Mouse (Mus musculus): Measurements from ENCODE around the gene Gm17067. TPM values are rescaled to one million over a fixed set of nuclear protein-coding genes. Genes with fewer than 3 reads are reported as not detected.
"Not testable (repeated sequence)": the region's sequence is repeated elsewhere in the genome, so short reads cannot be mapped to it uniquely, and the experiment has no call there.

Gm17067 gene
- under 1 TPM; 0.11 to 0.48 TPM for total RNA-seq (2021)
- long read RNA-seq, experiment 1: 0 reads
- long read RNA-seq, experiment 2: 0 reads

DNA sequence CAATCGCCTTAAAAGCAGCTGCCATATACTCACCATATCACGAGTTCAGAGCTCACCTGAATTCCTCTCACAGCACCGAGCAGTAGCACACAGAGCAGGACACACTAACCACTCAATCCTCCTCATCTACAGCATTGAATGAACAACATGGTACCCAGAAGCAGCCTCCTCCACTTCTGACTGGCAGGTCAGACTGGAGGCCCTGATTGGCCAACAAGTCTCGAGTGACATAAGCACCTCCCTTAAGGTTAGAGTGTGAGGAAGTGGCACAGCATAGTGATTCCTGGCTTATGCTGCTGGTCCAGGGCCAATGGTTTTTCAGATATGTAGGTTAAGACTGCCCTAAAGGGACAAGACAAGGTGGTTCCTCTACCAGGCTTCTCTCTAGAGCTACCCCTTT is at the start of gene Gm17067:
TSS of gene Gm17067 (minus strand) at position 101 of the 400 bp plus-strand sequence.
- DNase-seq (ENCODE audit: low spot score in 2 of 2): not testable (repeated sequence)

DNA sequence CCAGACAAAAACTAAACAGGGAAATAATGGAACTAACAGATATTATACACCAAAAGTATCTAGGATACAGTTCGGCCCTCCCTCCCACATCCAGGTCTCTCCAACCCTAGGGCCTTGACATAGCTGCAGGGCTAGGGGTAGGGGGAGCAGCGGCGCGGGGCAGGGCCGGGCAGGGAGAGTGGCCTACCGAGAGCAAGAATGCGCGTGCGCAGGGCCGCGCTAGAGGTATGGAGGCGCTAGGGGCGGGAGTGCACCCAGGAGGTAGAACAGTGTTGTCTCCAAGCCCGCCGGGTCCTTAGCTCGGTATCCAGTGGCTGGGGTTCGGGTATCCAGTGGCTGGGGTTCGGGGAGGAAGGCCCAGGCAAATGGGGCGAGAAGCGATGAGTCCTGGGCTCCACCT is 23.0 kb upstream of the Gm17067 start:
- DNase-seq (ENCODE audit: low spot score in 2 of 2): no peak

DNA sequence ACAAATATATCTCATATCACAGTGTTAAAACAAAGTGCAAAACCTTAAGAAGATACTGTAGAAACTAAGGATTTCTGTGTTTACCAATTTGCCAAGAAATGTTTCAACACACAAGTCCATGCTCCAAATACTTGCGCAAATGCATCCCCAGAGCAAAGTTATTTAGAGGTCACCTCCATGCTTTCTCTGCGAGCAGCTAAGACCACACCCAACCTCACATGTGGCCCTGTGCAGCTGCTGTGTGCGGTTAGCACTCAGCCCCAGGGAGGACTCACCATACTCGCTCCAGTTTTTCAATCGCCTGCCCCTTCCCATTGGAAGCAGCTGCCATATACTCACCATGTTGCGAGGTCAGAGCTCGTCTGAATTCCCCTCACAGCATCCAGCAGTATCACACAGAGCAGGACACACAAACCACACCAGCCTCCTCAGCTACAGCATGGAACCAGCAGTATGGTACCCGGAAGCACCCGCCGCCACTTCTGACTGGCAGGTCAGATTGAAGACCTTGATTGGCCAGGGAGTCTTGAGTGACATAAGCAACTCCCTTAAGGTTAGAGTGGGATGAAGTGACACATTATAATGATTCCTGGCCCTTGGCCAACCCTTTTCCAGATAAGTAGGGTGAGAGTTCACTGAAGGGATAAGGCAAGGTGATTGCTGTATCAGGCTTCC is 11.9 kb upstream of the Gm17067 start:
- no peak for DNase-seq (ENCODE audit: low spot score in 2 of 2)

DNA sequence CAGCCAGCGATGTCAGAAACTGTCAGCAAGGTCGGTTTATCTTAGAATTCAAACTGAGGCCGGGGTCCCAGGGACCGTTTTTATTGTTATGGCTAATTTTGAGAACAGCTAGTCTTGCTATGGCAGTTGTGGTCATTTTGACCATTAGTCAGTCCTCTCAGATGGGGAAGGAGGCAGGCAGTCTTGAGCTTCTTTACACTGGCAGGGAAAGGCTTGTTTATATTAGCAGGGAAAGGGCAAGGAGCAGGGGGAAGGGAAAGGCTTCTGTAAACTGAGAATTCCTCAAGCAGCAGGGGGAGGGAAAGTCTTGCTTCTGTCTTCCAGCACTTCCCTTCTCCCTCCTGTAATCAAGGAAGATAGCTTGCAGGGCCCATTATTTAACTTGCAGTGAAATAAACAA is 33.6 kb downstream of the Gm17067 start:
- peak in 1 of 2 experiments; percentile 2 for DNase-seq (ENCODE audit: low spot score in 2 of 2)

DNA sequence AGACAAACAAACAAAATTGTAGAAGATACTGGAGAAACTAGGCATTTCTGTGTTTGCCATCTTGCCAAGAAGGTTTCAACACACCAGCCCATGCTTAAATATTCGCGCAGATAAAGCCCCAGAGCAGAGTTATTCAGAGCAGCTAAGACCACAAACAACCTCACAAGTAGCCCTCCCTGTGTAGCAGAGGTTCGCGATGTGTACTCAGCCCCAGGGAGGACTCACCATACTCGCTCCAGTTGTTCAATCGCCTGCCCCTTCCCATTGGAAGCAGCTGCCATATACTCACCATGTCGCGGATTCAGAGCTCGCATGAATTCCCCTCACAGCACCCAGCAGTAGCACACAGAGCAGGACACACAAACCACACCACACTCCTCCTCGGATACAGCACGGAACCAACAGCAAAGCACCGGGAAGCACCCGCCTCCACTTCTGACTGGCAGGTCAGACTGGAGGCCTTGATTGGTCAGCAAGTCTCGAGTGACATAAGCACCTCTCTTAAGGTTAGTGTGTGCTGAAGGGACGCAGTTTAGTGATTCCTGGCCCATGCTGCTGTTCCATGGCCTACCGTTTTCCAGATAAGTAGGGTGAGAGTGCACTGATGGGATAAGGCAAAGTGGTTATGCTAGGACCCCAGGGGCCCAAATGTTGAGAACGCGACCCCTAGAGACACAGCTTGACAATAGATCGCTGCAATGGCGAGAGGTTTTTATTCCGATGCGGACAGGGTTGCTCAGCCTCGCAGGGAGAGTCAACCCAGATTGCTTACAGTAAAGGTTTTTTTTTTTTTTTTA is 34.3 kb downstream of the Gm17067 start, which contains the start of gene Zfp975:
TSS of gene Zfp975 (minus strand) at position 381 of the 797 bp plus-strand sequence.
- DNase-seq (ENCODE audit: low spot score in 2 of 2): peak; percentile 56 to 69

DNA sequence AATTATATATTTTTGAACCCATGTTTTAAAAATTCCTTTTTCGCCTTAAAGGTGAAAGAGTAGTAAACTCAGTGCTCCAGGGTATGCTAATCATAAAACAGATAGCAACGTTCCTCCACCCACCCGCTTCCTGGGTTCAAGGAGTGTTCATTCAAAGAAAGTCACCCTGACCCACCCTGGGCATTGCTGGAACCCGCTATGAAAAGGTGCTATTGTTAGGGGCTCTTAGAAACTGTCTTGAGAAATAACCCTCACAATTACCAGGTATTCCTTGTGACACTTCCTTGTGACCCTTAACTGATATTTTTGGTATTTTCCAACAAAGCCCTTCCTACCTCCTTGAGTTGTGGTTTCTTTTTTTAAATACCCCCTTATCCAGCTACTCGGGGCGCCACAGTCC is 46.7 kb downstream of the Gm17067 start:
- DNase-seq (ENCODE audit: low spot score in 2 of 2): not testable (repeated sequence)

DNA sequence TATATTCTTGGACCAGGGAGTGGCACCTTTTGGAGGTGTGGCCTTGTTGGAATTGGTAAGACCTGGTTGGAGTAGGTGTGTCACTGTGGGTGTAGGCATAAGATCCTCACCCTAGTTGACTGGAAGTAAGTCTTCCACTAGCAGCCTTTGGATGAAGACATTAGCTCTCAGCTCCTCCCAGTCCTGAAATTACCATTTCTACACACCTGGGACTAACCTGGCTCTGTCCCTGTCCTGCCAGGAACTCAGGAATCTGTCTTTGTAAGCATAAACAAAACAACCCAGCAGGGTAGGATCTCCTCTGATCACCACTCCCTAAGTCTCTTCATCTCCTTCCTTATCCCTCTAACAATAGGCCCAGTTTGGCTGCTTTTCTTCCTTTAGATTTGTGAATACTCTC is 47.2 kb downstream of the Gm17067 start:
- not testable (repeated sequence) for DNase-seq (ENCODE audit: low spot score in 2 of 2)

DNA sequence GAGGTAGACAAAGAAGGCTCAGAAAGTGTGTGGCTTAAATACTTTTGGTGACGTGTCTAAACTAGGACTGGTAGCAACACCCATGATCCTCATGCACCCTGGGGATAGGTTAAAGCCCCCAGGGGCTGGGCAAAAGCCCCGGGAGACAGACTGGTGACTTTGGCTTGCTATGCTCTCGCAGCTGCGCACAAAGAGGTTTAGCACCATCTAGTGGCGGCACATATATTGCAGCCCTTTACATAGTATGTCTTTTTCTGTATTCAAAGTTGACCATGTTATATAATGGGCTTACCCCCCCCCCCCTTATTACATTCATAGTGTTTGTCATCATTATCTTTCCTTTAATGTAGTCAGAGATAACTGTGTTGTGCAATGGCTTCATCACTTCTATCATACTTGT is 66.7 kb downstream of the Gm17067 start:
- not testable (repeated sequence) for DNase-seq (ENCODE audit: low spot score in 2 of 2)

Other genes starting within 250 kb of the Gm17067 start
- 10 to 100 TPM; 26.7 to 27.1 TPM for gene Zfp141, start 221.3 kb downstream of the Gm17067 start, total RNA-seq (2021)
- not detected for gene Gm21028, start 148.4 kb downstream of the Gm17067 start, total RNA-seq (2021)
- 1 to 10 TPM; 1.2 to 2.8 TPM for gene Zfp977, start 134.5 kb downstream of the Gm17067 start, total RNA-seq (2021)
- gene Zfp976, start 84.4 kb downstream of the Gm17067 start, total RNA-seq (2021): 1 to 10 TPM; 5.5 to 5.8 TPM
- 1 to 10 TPM; 7.2 to 8.8 TPM for gene Zfp975, start 34.3 kb downstream of the Gm17067 start, total RNA-seq (2021)
- gene Vmn2r62, start 66.5 kb upstream of the Gm17067 start, total RNA-seq (2021): not detected
- under 1 TPM; 0.14 to 0.17 TPM for gene Gm2381, start 140.2 kb upstream of the Gm17067 start, total RNA-seq (2021)
- gene Vmn2r63, start 206.8 kb upstream of the Gm17067 start, total RNA-seq (2021): not detected